Mouse (Mus musculus) liver, embryonic 14.5 days (tissue): ENCODE data around the gene Nfkb1.
A peak's percentile ranks its signal among the peaks of the same experiment; 100 is the strongest.

Experiments
- CTCF ChIP-seq: IDR thresholded peaks from 2 replicates; pipeline ENCODE4 v1.5.1; 2016; ENCODE audit warnings: antibody characterized with exemption, low read depth, control low read depth
- EP300 ChIP-seq: IDR thresholded peaks from 2 replicates; pipeline ENCODE4 v1.6.1; 2016; ENCODE audit warnings: antibody characterized with exemption, low read depth

DNA sequence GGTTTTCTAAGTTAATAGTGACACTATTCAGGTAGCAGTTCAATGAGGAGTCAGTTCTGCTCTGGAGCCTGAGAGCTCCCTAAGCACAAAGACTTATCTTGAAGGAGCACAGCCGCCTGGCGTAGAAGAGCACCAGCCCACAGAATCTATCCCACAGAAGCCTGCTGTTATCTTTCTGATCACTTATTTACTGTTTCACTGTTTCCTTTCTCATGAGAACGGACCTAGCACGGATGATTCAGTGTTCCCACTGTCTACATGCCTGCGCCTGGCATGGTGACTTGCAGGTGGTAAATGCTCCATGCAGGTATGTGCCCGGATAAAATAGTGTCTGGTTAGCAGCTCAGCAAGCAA, 27.8 kb upstream of the Nfkb1 start:
- TF ChIP-seq EP300 (peak; percentile 65), CTCF (no peak)
